Mouse (Mus musculus) CD4-positive, CD25-positive, alpha-beta regulatory T cell, adult 4 months (primary cell): ENCODE measurements around the gene Fyn. TPM values are rescaled to one million over a fixed set of nuclear protein-coding genes. Genes with fewer than 3 reads are reported as not detected.

Experiments used
- ATAC-seq: one replicate; pipeline ENCODE4 v1.8.0; 2017
- polyA plus RNA-seq, 2 experiments: library from polyadenylated mRNA; unstranded; fragments of 100-300 nt; shearing (Covaris generic); gene quantifications; one replicate each; pipeline ENCODE4 v1.2.1; 2017

The Fyn gene
- polyA plus RNA-seq, 2 experiments from 2014 or later = 71.9 to 106 TPM

DNA sequence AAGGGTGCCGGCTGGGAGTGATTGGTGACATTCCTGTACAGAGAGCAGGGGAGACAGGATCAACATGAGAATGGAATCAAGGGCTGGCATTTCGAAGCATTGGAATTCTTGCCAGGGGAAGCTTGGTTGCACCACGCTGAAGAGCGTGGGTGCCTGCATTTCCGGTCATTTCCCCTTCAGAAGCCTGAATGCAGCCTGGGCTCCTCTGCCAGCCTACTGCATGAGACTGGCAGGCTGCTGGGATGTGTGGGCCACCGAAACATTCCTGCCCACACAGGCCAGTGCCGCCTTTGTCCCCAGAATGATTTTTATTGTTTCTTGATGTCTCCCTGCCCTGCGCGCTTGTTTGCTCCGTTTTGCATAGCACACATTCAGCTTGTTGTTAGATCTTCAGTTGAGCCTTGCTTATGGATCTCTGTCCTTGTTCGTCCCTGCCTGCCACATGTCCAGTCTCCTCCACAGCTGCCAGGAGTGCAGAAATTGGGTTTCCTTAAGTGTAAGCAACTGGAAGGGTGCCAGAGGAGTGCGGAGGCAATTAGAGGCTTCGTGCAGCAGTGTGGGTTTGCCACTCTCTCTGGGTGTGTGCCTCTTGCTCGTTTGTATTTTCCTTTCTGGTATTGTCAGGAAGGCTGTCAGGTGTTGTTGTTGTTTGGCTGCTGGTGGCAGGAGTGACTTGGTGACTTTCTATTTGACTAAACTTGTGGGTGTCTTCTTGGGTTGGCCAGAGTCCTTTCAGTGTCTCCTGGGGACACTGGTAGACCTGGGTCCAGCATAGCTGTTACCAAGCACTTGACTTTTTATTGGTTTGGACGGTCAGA lies 103.3 kb downstream of the Fyn start:
- peak; percentile 20 for ATAC-seq

DNA sequence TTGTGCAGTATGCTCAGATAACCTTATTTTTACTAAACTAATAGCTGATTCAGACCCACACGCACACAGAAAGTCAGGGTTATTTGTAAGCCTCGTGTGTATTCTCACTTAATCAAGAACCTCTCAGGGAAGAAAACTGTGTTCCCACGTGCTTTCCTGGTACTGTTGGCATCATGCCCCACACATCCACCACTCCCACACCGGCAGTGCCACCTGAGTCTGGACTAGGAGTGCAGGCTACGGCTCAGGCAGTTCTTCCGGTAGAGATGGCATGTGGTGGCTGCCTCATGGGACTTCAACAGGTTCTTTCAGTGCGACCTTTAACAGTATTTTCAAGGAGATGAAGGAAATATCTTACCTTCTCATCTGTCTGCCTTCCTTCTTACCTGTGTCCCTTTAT lies 104.3 kb downstream of the Fyn start:
- ATAC-seq = peak; percentile 8

DNA sequence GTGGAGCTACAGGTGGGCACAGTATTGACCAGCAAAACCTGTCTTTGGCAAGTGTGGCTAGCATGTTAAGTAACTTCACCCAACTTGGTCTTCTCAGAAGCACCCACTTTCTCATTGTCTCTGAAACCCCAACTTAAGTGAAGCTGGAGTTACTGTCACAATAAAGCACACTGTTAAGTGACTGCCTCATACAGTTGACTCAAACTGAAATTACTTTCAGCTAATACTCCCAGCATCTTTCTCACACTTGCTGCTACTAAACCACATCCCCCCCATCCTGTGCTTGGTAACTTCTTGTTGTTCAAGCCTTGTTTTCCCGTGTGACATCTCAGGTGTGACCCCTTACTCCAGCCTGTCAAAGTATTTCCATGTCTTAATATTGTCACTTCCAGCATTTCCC lies 110.7 kb downstream of the Fyn start:
- peak; percentile 77 for ATAC-seq

DNA sequence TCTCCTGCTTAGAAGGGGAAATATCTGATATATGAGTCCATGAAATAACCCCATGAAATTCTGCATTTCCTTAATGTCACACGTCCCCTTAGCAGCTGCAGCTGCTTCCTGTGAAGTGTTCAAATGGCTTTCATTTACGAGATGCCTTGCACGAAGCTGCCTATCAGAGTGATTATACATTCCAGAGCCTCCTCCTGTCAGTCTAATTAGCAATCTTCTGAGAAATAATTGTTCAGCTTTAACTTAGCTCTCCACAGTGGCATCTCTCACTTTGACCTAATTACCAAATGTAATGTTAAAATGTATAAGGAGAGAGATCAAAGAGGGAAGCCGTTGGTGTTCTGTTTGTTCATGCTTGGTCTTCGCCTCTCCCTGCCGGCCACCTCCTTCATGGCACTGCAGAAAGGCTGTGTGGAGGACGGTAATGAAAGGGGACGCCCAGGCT lies 115.7 kb downstream of the Fyn start:
- ATAC-seq = peak; percentile 18

DNA sequence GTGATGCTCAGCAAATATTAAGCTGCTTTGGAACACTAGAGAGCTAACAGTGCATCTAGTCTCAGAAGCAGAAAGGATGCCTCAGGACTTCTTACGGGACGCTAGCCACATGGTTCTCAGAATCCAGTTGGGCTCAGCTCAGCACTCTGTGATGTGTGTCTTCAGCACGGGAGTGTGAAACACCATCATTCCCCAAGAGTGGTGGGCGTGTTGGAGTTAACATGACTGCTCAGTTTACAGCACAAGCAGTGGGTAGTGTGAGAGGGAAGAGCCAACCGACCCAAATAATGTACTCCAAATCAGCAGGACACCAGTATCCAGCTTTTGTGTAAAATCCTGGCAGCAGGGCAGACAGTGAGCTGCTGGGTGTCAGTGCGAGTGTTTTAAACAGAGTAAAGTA lies 116.2 kb downstream of the Fyn start:
- ATAC-seq = no peak

DNA sequence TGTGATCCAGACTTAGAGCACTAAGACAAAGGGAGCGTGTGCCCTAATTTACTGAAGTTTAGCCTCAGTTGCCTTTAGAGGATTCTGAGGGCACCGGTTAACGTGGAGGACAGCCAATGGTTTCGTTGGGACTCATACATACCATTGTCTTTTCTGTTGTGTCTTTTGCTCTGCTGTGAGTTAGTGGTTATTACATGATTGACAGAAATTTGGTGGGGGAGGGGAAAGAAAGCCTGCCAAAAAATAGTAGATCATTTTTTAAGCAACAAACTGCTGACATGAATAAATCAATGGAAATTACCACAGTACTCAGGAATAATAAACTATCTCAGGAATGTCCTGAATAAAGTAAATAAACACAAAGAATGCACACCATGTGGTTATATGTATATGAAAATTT lies 117.3 kb downstream of the Fyn start:
- no peak for ATAC-seq

DNA sequence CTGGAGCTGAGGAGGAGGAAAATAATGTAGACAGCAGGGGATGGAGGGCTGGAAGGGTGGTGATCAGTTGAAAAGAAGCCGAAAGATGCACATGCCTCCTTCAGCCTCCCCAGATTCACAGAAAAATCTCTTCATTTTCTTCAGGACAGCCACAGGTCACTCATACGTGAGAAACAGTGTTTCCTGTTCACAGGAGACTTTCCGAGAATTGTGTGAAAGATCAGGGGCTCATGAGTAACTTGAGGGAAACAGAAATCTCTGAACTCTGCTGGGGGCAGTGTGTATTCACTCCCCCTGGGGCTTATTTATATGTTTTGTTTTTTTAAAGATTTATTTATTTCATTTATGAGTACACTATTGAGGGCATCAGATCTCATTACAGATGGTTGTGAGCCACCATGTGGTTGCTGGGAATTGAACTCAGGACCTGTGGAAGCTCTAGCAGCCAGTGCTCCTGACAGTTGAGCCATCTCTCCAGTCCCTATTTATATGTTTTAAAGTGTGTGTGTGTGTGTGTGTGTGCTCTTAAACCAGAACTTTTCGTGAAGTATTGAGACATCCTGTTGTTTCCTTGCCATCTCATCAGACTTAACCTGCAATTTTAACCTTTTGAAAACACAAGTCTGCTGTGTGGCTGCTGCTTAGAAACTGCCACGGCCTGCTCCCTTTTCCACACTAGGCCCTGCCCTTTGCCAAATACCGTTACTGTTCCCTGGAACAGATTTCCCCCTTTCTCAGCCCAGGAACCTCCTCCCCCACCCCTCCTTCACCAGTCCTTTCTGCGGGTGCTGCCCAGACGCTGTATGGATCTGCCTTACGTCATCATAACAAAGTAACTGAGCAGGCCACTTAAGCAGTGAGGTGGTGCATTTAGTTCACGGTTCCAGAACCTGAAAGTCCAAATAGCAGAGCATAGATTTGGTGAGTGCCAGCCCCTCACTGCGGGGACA lies 118.1 kb downstream of the Fyn start:
- peak; percentile 42 for ATAC-seq

DNA sequence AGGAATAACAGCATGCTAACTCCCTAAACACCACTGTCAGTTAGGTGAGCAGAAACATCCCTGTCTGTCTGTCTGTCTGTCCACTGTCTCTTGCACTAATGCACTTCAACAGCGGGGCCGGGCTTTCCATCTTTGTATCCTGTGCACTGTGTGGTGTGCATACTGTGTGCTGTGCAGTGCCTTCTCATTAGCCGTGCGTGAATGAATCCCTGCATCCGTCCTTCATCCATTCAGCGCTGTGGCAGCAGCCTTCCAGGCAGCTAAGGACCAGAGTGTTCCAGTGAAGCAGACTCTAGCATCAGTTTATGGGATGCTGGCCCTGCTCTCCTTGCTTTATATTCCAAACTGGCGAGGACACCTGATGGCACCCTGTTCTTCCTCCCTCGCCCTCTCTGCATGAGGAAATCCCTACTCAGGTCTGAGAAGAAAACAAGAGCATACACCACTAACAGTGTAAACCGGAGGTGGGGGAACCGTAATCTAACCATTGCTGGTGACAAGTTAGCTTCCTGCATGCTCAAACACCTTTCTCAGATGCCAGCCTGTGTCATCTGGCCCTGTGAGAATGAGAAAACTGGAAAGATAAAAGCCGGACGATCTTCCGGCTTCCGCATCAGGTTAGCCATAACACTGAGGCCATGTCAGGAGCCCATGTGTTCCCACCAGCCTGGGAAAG lies 119.2 kb downstream of the Fyn start:
- peak; percentile 51 for ATAC-seq

DNA sequence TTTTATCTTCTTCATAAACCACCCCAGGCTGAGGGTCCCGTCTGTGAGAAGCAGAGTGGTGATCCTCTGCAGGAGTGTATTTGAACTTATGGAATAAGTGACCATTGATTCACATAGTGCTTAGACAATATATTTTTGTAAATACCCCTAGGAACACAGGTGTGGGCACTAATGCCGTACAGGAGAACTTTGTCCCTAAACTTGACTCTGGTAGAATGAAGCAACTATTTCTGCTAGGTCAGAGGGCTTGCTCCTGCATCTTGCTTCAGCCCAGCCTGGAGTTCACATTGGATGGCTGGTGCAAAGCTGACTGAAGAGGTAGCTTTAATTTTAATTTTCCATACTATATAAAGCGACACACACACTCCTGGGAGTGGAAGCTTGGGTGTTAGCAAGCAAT lies 119.9 kb downstream of the Fyn start:
- ATAC-seq = no peak

DNA sequence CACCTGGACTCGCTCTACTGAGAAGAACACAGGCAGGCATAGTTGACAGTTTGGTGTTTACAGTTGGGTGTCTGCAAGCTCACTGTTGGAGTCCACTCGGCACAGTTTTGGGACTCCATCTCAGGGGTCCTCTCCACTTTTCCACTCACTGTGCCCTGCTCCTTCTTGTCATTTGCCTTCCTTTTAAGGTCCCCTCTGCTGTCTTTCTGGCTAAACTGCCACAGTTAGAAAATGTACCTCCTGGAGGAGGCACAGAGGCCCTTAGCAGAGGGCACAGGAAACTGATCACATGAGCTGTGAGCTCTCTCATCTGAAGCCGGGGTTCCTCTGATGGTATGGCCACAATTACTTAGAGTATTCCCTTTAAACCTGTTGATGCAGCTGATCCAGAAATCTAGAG lies 120.3 kb downstream of the Fyn start:
- peak; percentile 44 for ATAC-seq

DNA sequence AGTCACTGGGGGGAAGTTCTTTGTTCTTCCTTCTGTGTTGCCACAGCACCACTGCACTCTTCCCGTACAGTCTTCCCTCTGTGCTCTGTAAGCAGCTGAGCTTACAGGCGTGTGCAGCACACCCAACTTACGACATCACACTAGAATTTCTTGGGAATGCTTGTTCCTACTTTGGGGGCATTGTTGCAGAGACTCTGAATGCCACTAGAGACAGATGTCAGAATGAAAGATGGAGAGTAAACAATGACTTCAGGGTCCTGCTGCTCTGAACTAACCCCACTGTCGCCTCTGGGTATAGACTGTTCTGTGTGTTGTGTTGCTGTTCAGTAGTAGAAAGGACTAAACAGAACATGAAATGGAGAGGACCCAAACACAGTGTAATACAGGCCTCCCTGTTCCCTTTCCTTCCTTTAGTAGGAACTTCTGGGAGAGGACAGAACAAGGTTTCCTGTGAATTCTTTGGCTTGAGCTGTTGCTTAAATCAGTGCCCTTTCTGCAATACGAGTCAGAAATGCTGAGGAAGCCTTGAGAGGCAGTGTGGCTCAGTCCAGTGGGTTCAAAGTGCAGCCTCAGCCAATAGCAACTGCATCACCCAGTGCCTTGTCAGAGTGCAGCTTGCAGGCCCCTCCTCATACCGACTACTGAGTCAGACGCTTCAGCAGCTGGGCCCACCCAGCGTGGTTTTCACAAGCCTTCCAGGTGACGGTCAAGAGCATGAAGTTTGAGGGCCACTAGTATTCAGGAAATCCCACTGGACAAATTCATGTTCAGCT lies 121.9 kb downstream of the Fyn start:
- no peak for ATAC-seq

DNA sequence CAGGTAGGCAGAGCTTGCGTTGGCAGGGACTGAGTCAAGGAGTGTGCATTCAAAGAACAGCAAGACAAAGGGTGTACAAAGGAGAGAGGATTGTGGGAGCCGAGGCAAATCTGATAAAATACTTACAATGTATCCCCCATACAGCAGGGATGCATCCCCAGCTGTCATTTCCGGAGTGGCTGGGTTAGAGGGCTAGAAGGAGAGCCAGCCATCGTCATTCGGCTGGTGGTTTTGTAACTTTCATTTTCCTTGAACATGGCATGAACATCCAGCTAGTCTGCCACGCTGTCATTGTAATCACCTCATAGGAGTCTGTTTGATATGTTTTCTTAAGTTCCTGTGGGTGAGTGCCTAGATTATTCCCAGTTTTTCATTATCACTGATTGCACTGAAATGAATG lies 123.5 kb downstream of the Fyn start:
- peak; percentile 37 for ATAC-seq

DNA sequence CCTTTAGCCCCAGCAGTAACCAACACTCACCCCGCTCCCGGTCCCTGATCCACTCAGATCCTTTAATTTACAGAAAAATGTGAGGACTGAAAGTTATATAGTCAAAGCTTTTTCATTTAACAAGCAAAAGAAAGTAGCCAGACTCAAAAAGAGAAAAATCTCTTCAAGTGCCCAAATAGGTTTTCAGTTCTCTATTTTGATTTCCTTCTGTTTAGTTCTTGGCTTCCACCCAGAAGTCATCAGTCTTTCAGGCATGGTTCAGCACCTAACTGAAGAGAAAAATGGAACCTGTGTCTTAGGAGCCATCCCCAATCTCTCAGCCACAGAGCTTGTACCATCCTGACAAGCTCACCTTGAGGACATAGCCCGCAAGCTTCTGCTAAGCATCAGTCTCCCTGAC lies 124.4 kb downstream of the Fyn start:
- no peak for ATAC-seq

DNA sequence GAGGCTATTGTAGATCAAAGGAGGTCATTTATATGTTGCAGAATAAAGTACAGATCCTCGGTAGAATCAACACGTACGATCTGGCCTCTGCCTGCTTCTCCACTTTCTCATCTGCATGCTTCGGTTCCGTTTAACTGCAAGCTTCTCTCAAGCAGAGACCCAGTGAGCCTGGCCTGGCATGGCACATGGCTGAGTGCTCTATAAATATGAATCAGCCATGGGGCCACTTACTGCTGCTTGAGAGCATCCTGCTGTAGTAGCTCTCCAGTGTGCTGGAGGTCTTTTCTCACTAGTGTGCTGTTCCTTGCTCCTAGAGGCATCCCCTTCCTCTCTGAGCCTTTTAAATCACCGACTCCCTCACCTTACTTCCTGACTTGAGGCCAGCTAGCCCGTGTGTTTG lies 130.0 kb downstream of the Fyn start:
- no peak for ATAC-seq

DNA sequence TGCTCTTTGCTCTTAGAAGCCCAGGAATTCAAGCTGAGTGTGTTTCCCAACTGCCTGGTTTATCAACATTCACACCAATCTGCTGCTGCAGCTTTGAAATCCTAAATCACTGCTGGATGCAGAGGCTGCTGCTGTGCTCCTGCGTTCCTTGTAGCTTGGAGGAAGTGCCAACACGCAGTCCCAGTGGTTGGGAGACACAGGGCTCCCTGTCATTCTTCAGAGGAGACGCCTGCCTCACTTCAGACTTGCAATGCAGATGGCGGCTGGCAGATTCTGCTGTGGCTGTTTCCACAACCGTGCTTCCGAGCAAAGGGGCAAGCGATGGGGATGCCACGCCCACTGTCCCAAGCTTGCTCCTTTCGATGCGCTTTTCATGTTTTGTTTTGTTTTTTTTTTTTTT lies 132.9 kb downstream of the Fyn start:
- ATAC-seq = no peak

DNA sequence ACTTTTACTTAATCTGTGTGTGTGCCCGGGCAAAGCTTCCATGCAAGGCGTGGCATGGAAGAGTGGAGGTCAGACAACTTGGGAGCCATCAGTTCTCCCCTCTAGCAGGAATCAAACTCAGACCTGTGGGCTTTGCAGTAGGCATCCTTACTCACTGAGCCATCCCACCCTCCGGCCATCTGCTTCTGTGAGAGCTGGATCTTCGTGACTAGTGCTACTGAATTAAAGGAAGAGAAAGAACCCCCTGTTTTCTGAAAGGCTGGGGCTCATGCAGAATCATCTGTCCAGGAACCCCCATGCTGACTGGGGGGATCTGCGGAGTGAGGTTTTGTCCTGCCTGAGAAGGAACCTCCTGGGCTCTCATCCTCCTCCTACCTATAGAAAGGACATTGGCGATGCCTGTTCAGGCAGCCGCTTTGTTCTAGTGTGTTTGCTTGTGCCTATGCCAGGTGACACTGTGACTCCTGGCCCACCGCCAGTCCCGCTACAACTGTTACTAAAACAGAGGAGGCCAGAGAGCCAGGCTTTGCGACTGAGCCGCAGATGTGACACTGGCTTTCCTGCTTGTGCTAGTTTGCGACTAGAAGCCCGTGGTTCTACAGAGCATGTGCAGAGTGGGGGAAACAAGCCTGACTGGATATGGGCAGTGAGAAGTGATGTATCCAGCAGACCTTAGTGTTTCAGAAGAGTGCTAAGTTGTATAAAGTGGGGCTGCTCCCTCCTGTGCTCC lies 133.5 kb downstream of the Fyn start:
- ATAC-seq = peak; percentile 26

DNA sequence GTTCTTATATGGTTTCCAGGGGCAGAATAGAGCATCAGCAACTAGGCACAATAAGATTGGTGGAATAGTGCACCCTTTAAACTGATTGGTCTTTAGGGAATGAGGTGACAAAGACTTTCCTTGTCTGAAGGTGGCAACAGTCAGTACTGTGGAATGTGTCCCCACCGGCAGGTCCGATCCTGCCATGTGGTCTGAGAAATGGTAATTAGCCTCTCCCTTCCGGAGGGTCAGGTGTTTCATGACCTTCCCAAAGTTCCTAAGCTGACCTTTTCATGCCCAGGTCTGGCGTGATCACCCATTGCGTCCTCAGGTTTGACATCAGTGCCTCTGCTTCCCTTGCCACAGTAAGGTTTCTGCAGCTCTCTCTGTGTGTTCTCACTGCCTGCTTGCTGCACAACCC lies 134.7 kb downstream of the Fyn start:
- ATAC-seq = no peak

DNA sequence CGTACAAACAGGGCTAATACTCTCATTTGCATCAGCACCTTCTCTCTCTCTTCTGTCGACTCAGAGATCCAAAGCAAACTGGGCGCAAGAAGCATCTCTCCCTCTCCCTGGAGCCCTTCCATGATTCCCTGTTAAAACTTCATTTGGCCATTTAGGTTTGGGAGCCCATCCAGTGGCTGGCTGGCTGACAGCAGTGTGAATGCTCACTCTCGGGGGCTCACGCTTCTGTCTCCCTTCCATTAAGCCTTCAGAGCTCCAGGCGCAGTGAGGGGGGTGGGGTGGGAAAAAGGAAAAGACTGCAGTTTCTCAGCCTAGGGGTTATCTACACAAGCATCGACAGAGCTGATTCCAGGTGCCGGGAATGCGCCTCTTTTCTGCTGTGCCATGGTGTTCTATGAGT lies 136.4 kb downstream of the Fyn start:
- no peak for ATAC-seq

DNA sequence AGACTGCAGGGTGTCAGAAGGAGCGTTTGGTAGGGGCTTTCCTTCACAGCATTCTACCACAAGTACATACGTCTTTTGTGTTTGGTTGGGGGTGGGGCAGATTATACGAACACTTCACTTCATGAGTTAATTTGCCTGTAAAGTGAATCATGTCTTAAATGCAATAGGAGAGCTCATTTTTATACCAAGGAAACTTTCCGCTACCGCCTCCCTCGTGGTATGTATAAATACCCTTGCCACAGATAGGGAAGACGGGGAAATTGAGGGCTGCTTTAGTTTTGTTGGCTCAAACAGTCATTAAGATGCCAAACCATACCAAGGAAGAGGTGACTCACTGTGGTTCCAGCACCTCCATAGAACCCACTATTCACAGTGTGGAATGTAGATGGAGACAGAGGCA lies 137.0 kb downstream of the Fyn start:
- peak; percentile 25 for ATAC-seq

DNA sequence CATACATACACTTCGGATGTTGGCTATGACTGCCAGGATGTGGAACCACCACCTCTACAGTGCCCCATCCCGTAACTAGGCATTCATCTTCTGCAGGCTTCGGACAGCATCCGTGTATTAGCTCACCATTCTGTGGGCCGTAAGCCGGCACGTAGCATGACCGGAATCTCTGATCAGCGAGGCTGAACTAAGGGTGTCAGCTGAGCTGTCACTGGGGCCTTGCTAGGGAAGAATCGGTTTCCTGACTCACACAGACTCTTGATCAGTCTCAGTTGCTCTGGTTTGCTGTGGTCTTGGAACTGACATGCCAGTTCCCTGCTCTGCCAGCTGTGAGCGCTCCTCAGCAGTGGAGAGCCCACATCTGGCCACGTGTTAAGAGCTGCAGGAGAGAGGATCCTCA lies 137.7 kb downstream of the Fyn start:
- no peak for ATAC-seq

DNA sequence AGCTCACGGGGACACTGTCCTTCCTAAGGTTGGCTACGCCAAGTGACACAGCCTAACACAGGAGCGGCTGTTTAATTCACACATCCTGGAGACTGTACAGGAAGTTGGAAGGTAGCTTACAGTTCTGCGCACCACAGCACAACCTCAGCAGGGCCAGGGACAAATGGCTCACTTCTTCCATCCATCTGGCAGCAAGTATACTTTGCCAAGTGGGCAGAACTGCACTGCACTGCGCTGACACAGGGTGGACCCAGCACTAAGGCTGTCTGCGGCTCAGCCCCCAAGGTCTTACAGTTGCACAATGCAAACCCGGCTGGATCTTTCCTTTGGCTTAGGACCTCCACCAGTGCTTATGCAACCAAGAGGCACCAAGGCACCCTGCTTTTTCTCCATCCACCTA lies 138.2 kb downstream of the Fyn start:
- ATAC-seq = peak; percentile 6

DNA sequence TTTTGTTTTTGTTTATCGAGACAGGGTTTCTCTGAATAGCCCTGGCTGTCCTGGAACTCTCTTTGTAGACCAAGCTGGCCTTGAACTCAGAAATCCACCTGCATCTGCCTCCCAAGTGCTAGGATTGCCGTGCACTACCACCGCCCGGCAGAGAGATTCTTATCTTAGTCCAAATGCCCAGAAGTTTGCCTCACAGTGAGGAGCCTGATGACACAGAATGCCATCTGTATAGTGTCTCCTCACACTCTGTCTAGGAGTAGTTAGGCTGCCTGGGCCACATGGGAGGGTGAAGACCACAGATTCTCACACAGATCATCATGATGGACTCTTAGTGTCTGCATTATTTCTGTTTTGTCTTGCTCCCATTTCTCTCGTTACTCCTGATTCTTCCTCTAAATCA lies 140.1 kb downstream of the Fyn start:
- ATAC-seq = no peak
